Mouse (Mus musculus) liver, embryonic 11.5 days (tissue): ENCODE measurements at regions not wholly inside any gene's neighbourhood (a gene's known extent, or its start where the extent isn't known, plus 50 kb on each side); places are given as distances from the start of the nearest gene placed in this dataset.

Experiments used
- ATAC-seq: fragments of 200-750 bp; cut with Nextera tagmentation; replicated peaks from 2 replicates; pipeline ENCODE4 v1.8.0; 2017; ENCODE audit warnings: moderate number of reproducible peaks, mild to moderate bottlenecking, moderate TSS enrichment, moderate library complexity; ENCODE audit not compliant: low FRiP score
- DNase-seq: peaks from one replicate; pipeline ENCODE4 v3.0.0-alpha.2; 2017; ENCODE audit warnings: low spot score
- H3K27ac ChIP-seq: fragments of 300-500 bp; sonication (generic); 2 replicates; pipeline ENCODE4 v1.5.1; 2014; ENCODE audit warnings: mild to moderate bottlenecking, low read depth, low read length, control low read depth
- H3K27me3 ChIP-seq: fragments of 300-500 bp; sonication (generic); replicated peaks from 2 replicates; pipeline ENCODE4 v1.6.1; 2014; ENCODE audit warnings: low read length, mixed read lengths; ENCODE audit not compliant: control insufficient read depth, insufficient read depth
- H3K36me3 ChIP-seq: fragments of 300-500 bp; sonication (generic); 2 replicates; pipeline ENCODE4 v1.6.1; 2014; ENCODE audit warnings: mild to moderate bottlenecking, low read length, moderate library complexity, mixed read lengths; ENCODE audit not compliant: control insufficient read depth, insufficient read depth
- H3K4me1 ChIP-seq: fragments of 300-500 bp; sonication (generic); replicated peaks from 2 replicates; pipeline ENCODE4 v1.6.1; 2014; ENCODE audit warnings: low read length, mixed read lengths; ENCODE audit not compliant: control insufficient read depth, insufficient read depth
- H3K4me2 ChIP-seq: fragments of 300-500 bp; sonication (generic); 2 replicates; pipeline ENCODE4 v1.6.1; 2014; ENCODE audit warnings: mild to moderate bottlenecking, control low read depth, moderate library complexity
- H3K4me3 ChIP-seq: fragments of 300-500 bp; sonication (generic); 2 replicates; pipeline ENCODE4 v1.5.1; 2014; ENCODE audit warnings: low read depth, low read length, control low read depth
- H3K9ac ChIP-seq: fragments of 300-500 bp; sonication (generic); 2 replicates; pipeline ENCODE4 v1.6.1; 2014; ENCODE audit warnings: low read depth, low read length, control low read depth
- H3K9me3 ChIP-seq: fragments of 300-500 bp; sonication (generic); 2 replicates; pipeline ENCODE4 v1.6.1; 2016; ENCODE audit warnings: low read length, inconsistent platforms, mixed read lengths; ENCODE audit not compliant: control insufficient read depth
- WGBS: fragments of 180-500 bp; shearing (Covaris S2); extraction: QIAGEN DNeasy Blood & Tissue Kit; methylation state at CpG from one replicate; pipeline ENCODE4 v1.1.7; 2014; 5-methylcytosine and 5-hydroxymethylcytosine counted together

DNA sequence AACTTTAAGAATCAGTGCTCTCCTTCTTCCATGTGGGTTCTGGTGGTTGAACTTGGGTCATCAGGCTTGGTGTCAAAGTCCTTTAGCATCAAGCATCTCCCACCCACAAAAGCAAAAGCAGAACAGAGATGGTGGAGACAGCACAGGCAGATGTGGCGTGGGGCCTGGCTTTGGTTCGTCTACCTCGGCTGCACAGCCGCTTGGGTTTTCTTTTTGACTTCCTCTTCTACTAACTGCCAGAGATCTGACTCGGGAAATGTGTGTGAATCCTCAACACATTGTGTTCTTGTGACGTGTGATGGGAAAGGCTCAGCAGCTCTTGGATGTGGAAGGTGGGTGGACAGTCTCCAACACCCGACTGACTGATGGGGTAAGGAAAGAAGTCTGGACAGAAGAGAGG is 127.8 kb upstream of the Sesn3 start:
- no peak for DNase-seq

DNA sequence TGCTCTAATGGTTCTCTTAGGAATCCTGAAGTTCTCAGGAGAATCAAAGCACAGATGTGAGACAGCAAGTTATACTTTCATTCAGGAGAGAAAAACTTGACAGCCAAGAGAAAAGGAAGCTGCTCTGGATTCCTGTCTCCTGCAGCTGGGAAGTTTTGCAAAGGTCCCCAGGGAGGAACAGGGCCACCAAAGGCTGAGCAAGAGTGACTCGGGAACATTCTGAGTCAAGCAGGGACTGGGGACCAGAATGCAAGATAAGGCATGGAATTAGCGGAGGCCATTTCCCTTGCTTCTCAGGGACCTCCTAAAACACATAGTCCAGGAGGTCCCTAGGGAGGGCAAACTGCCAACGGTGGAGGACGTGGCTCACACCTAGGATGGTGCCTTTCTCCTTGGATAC is 127.1 kb upstream of the Sesn3 start:
- H3K4me1 ChIP-seq = no peaks in the 10 kb centered on the region
- H3K36me3 ChIP-seq = no peaks in the 10 kb centered on the region
- no peak overlapping the region for H3K27ac ChIP-seq
- 62% methylated on average over 4 of the region's 4 CpGs for WGBS
- no peak overlapping the region for H3K4me2 ChIP-seq
- no peaks in the 10 kb centered on the region for H3K9me3 ChIP-seq
- H3K27me3 ChIP-seq = no peaks in the 10 kb centered on the region
- H3K9ac ChIP-seq = no peak overlapping the region
- ATAC-seq (no peak), DNase-seq (no peak)
- no peak overlapping the region for H3K4me3 ChIP-seq

More for the DNA sequence above, 127.8 kb upstream of the Sesn3 start:
- Histone ChIP-seq H3K36me3 (no peaks in the 10 kb centered on the region), H3K4me1 (no peaks in the 10 kb centered on the region), H3K9me3 (no peaks in the 10 kb centered on the region), H3K27me3 (no peaks in the 10 kb centered on the region), H3K4me2 (no peak overlapping the region), H3K27ac (no peak overlapping the region), H3K9ac (no peak overlapping the region), H3K4me3 (no peak overlapping the region)
- 57% methylated on average over 7 of the region's 7 CpGs for WGBS
- no peak for ATAC-seq

DNA sequence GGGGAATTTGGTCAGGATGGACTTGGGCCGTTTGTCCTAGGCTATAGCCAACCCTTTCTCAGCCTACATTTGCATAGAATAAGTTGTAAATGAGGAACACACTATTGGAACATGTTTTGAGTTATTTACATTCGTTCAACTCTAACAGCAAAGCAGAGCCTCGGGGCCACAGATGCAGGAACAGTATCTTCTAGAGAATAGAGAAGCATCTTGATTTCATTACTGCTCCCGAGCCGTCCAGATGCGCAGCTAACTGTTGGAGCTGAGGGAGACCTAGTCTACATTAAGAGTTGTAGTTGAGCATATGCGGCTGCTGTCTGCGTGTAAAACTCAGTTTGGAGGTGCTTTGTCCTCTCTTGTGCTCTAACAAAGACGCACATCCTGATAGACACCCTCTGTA is 124.6 kb upstream of the Sesn3 start:
- Histone ChIP-seq H3K9ac (no peak overlapping the region), H3K27me3 (no peaks in the 10 kb centered on the region), H3K36me3 (no peaks in the 10 kb centered on the region), H3K27ac (no peak overlapping the region), H3K4me3 (no peak overlapping the region), H3K9me3 (no peaks in the 10 kb centered on the region), H3K4me1 (no peaks in the 10 kb centered on the region), H3K4me2 (no peak overlapping the region)
- DNase-seq (no peak), ATAC-seq (no peak)
- 84% methylated on average over 9 of the region's 9 CpGs for WGBS

DNA sequence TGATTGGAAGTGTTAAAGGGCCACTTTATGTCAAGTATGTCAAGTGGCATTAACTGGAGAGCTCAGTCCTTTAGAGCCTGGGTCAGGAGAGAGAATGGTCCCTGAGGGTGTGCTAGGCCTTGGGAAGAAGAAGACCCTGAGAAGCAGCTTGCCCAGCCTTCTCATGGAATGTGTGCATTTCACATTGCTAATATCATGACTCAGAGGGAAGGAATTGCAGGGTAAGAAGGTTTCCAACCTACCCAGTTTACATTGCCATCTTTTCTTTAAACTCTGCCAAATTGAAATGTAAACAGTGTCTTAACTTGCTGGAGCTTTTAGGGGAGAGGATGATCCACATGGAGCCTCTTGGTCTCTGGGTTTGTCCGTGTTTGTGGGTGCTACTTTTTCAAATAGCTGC is 117.9 kb upstream of the Sesn3 start:
- Histone ChIP-seq H3K4me1 (no peaks in the 10 kb centered on the region), H3K9me3 (no peaks in the 10 kb centered on the region), H3K36me3 (no peaks in the 10 kb centered on the region), H3K4me2 (no peak overlapping the region), H3K9ac (no peak overlapping the region), H3K4me3 (no peak overlapping the region), H3K27ac (no peak overlapping the region), H3K27me3 (no peaks in the 10 kb centered on the region)
- no peak for DNase-seq
- ATAC-seq = no peak
- 52% methylated on average over 1 of the region's 1 CpGs for WGBS

DNA sequence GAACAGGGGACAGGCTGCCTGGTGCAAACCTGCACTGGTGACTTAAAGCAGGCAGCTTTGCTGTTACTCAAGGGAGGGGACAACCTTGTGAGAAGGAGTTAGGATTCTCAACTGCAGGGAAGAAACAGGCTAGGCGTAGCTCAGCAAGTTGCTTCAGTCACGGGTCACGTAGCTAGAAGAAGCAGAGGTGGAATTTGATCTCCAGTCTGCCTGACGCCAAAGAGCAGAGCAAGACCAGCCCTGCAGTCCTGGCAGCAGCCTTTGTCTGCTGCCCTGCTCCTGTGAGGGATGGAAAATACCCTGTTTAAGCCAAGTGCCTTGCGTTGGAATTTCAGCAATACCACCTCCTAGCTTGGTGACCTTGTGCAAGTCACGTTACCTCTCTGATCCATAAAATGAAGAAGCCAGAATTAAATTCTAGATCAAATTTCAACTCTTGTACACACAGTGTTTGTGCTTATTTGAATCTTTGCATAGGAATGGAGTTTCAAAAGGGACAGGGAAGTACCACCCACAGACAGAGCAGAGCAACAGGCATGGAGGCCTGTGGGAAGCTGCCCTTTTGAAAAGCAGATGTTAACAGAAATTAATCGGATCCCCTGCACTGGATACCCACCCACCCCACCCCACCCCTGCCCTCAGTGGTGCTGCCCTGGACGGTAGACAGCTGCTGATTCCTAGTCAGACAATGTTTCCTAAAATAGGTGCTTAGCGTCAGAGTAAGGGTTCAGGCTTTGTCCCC is 116.6 kb upstream of the Sesn3 start:
- Histone ChIP-seq H3K27me3 (no peaks in the 10 kb centered on the region), H3K4me3 (no peak overlapping the region), H3K9me3 (no peaks in the 10 kb centered on the region), H3K27ac (no peak overlapping the region), H3K36me3 (no peaks in the 10 kb centered on the region), H3K4me1 (no peaks in the 10 kb centered on the region), H3K9ac (no peak overlapping the region), H3K4me2 (no peak overlapping the region)
- no peak for ATAC-seq
- 56% methylated on average over 9 of the region's 9 CpGs for WGBS
- DNase-seq = no peak

DNA sequence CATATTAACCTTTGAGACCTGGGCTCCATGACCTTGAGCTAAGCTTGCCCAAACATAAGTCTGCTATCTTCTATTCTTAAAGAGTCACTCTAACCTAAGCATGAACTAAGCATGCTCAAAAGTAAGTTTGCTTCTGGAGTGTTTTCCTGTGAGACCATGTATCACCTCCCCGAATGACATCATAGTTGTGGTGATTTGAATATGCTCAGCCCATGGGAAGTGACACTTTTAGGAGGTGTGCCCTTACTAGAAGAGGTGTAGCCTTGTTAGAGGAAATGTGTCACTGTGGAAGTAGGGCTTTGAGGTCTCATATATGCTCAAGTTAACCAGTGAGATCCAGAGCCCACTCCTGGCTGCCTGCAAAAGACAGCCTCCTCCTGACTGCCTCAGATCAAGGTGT is 114.7 kb upstream of the Sesn3 start:
- Histone ChIP-seq H3K4me1 (no peaks in the 10 kb centered on the region), H3K4me3 (no peak overlapping the region), H3K27me3 (no peaks in the 10 kb centered on the region), H3K27ac (no peak overlapping the region), H3K36me3 (no peaks in the 10 kb centered on the region), H3K9ac (no peak overlapping the region), H3K9me3 (no peaks in the 10 kb centered on the region), H3K4me2 (no peak overlapping the region)
- ATAC-seq (no peak), DNase-seq (no peak)
- WGBS = 83% methylated on average over 1 of the region's 1 CpGs

DNA sequence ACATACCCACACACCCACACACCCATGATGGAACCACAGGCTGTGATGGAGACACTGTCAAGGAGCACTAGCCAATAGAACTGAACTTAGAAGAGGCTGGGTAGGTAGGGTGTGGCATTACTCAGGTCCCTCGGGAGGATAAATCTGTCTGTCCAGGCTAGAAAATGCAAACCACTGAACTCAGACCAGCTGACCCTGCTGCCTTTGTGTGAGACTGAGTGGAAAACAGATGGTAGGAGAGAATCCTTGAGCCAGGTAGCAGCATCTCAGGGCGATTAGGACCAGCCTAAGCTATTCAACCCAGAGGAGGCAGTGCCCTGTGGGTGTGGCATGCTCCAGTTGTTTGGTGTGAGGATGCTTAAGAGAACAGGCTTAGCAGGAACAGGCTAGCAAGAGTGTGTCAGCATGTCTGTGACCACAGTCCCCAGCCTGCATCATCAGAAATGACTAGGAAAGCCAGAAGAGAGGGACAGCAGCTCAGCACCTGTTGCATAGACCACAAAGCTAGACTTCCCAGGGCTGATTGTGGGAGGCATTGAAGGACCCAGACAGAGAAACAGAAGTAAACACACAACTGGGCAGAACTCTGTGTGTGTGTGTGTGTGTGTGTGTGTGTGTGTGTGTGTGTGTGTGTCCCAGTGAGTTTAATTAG is 103.2 kb upstream of the Sesn3 start:
- H3K27ac ChIP-seq = no peak overlapping the region
- H3K4me2 ChIP-seq = no peak overlapping the region
- WGBS = 53% methylated on average over 2 of the region's 2 CpGs
- H3K9ac ChIP-seq = no peak overlapping the region
- H3K4me3 ChIP-seq = no peak overlapping the region
- no peaks in the 10 kb centered on the region for H3K4me1 ChIP-seq
- H3K36me3 ChIP-seq = no peaks in the 10 kb centered on the region
- DNase-seq = no peak
- no peaks in the 10 kb centered on the region for H3K9me3 ChIP-seq
- no peaks in the 10 kb centered on the region for H3K27me3 ChIP-seq
- ATAC-seq = no peak

DNA sequence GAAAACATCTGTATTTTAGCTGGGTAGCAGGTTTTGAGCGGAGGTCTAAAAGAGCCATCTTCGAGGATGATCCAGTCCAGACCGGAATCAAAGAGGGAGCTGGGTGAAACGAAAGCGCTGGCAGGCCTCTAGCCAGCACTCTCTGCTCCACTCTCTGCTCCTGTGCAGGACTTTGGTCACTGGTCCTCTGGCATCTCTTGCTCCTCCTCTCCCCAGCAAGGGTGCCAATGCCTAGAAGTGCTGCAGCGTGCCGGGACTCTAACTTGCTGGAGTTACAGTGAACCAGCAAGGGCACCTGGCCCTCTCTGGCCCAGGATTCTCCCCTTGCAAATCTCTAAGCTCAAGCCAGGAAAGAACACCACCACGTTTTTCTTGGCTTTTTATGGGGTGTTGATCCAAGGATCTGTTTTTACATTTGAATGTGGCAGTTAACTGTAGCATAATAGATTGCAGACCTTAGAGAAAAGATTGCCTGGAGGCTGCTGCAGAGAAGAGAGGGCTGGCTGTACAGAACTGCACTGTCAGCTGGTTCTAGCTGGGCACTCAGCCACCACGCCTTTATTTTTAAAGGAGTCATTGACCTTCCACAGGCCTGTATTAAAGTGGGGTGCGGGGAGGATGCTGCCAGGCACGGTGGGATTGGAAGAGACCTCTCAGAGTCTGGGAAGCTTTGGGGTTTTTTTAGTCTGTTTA is 101.1 kb upstream of the Sesn3 start:
- no peak for ATAC-seq
- no peaks in the 10 kb centered on the region for H3K36me3 ChIP-seq
- H3K9ac ChIP-seq = no peak overlapping the region
- H3K4me1 ChIP-seq = no peaks in the 10 kb centered on the region
- H3K27me3 ChIP-seq = no peaks in the 10 kb centered on the region
- 33% methylated on average over 11 of the region's 11 CpGs for WGBS
- peak overlapping the region; percentile 41; the same call in 1 of the 2 replicates for H3K27ac ChIP-seq
- no peak for DNase-seq
- H3K4me2 ChIP-seq = no peak overlapping the region
- H3K4me3 ChIP-seq = no peak overlapping the region
- H3K9me3 ChIP-seq = no peaks in the 10 kb centered on the region
